Mouse (Mus musculus) olfactory bulb, adult 2 months (tissue): ENCODE results near the gene Scg3.

Experiments used
- CTCF ChIP-seq: fragments of 200-500 bp; IDR thresholded peaks from 2 replicates; pipeline ENCODE4 v1.5.1; 2012; ENCODE audit warnings: low read depth, mild to moderate bottlenecking, low read length, moderate library complexity; ENCODE audit not compliant: insufficient read depth
- POLR2A ChIP-seq: fragments of 200-500 bp; IDR thresholded peaks from 2 replicates; pipeline ENCODE4 v1.6.1; 2012; ENCODE audit warnings: mild to moderate bottlenecking, low read depth, low read length, moderate library complexity; ENCODE audit not compliant: insufficient read depth

- TF ChIP-seq CTCF (no peak), POLR2A (no peak)
Measured at GRCm38 (mm10) chr9:75616560-75616959, 67.3 kb downstream of the Scg3 start.
